Comparison of ENCODE assay signal across 7 mouse cellular contexts in genomic region chr6:92787376-92787712, GRCm38 (mm10). TPM values are rescaled to one million over a fixed set of nuclear protein-coding genes. Genes with fewer than 3 reads are reported as not detected.
A peak's percentile ranks its signal among the peaks of the same experiment; 100 is the strongest.
DNase-seq lines count a peak whose midpoint lies in the region; ATAC-seq and TF ChIP-seq lines count a peak whose summit lies in the region.

No protein-coding gene starts in this region.

- 8% methylated on average over 12 of the region's 12 CpGs for WGBS in bone marrow, adult 2 months
- WGBS in embryonic facial prominence, embryonic 13.5 days: 1% methylated on average over 12 of the region's 12 CpGs
- 0% methylated on average over 11 of the region's 12 CpGs for WGBS in limb, embryonic 11.5 days
- under 1% methylated on average over 10 of the region's 12 CpGs for WGBS in midbrain, embryonic 15.5 days
- WGBS in stomach, embryonic 15.5 days: 3% methylated on average over 11 of the region's 12 CpGs

- no peak overlapping the region for H3K27ac ChIP-seq in bone marrow, adult 2 months (ENCODE audit: control insufficient read depth, insufficient read depth, low read depth, low read length, poor library complexity)
- H3K27ac ChIP-seq in embryonic facial prominence, embryonic 13.5 days: no peak overlapping the region
- H3K27ac ChIP-seq in limb, embryonic 11.5 days (replicated peaks; ENCODE audit: low read depth, low read length): no peak overlapping the region
- no peak overlapping the region for H3K27ac ChIP-seq in midbrain, embryonic 15.5 days
- H3K27ac ChIP-seq in stomach, embryonic 15.5 days: no peak overlapping the region

- no peaks in the 10 kb centered on the region for H3K36me3 ChIP-seq in embryonic facial prominence, embryonic 13.5 days
- H3K36me3 ChIP-seq in limb, embryonic 11.5 days (ENCODE audit: control insufficient read depth, insufficient read depth, low read length): no peaks in the 10 kb centered on the region
- H3K36me3 ChIP-seq in midbrain, embryonic 15.5 days (replicated peaks): no peaks in the 10 kb centered on the region
- no peaks in the 10 kb centered on the region; the same call in 1 of the 2 replicates for H3K36me3 ChIP-seq in stomach, embryonic 15.5 days

- peak overlapping the region; percentile 63 for H3K4me2 ChIP-seq in embryonic facial prominence, embryonic 13.5 days
- peak overlapping the region; percentile 63 for H3K4me2 ChIP-seq in limb, embryonic 11.5 days (ENCODE audit: low read depth, severe bottlenecking)
- peak overlapping the region; percentile 60 for H3K4me2 ChIP-seq in midbrain, embryonic 15.5 days
- peak overlapping the region; percentile 43 for H3K4me2 ChIP-seq in stomach, embryonic 15.5 days

- no peaks in the 10 kb centered on the region for H3K4me1 ChIP-seq in bone marrow, adult 2 months (ENCODE audit: control insufficient read depth, insufficient read depth, low read length)
- peaks cover 5% of the 10 kb centered on the region; the same call in 1 of the 2 replicates for H3K4me1 ChIP-seq in embryonic facial prominence, embryonic 13.5 days
- peaks cover 5% of the 10 kb centered on the region; the same call in 1 of the 2 replicates for H3K4me1 ChIP-seq in limb, embryonic 11.5 days (ENCODE audit: control insufficient read depth, insufficient read depth, low read length)
- peaks cover 11% of the 10 kb centered on the region; the same call in 1 of the 2 replicates for H3K4me1 ChIP-seq in midbrain, embryonic 15.5 days
- H3K4me1 ChIP-seq in stomach, embryonic 15.5 days: 0 out of 2 replicates have a peak, but pooled peaks cover 4% of the 10 kb centered on the region

- H3K27me3 ChIP-seq in embryonic facial prominence, embryonic 13.5 days: peaks cover 17% of the 10 kb centered on the region
- no peaks in the 10 kb centered on the region for H3K27me3 ChIP-seq in limb, embryonic 11.5 days (ENCODE audit: control insufficient read depth, insufficient read depth, low read length)
- H3K27me3 ChIP-seq in midbrain, embryonic 15.5 days (replicated peaks): peaks cover 9% of the 10 kb centered on the region
- no peaks in the 10 kb centered on the region for H3K27me3 ChIP-seq in stomach, embryonic 15.5 days (replicated peaks)

- no peak overlapping the region for H3K4me3 ChIP-seq in bone marrow, adult 2 months (replicated peaks; ENCODE audit: control insufficient read depth, low read depth, low read length)
- H3K4me3 ChIP-seq in embryonic facial prominence, embryonic 13.5 days: peak overlapping the region; percentile 33
- peak overlapping the region; percentile 15; the same call in 1 of the 2 replicates for H3K4me3 ChIP-seq in limb, embryonic 11.5 days (ENCODE audit: low read depth, low read length)
- peak overlapping the region; percentile 34 for H3K4me3 ChIP-seq in midbrain, embryonic 15.5 days
- peak overlapping the region; percentile 17; the same call in 1 of the 2 replicates for H3K4me3 ChIP-seq in stomach, embryonic 15.5 days (replicated peaks)

- H3K9ac ChIP-seq in embryonic facial prominence, embryonic 13.5 days: peak overlapping the region; percentile 60
- no peak overlapping the region; the same call in 1 of the 2 replicates for H3K9ac ChIP-seq in limb, embryonic 11.5 days (ENCODE audit: low read length)
- H3K9ac ChIP-seq in midbrain, embryonic 15.5 days: peak overlapping the region; percentile 26; the same call in 1 of the 2 replicates
- peak overlapping the region; percentile 4; the same call in 1 of the 2 replicates for H3K9ac ChIP-seq in stomach, embryonic 15.5 days

- TF ChIP-seq POLR2A in bone marrow, adult 2 months (IDR thresholded peaks at IDR 0.05; ENCODE audit: borderline replicate concordance, control insufficient read depth, low read depth, low read length): no peak

- DNase-seq in heart, adult 8-10 months (ENCODE audit: low spot score): peak; percentile 90
- DNase-seq in kidney, adult 8-10 months: peak; percentile 84 to 97
- DNase-seq in limb, embryonic 11.5 days (ENCODE audit: low spot score): peak; percentile 97

- no peak; the same call in 1 of the 2 replicates for ATAC-seq in embryonic facial prominence, embryonic 13.5 days (ENCODE audit: insufficient number of reproducible peaks, insufficient read depth, low FRiP score, low TSS enrichment, low read depth)
- peak; percentile 77; the same call in 1 of the 2 replicates for ATAC-seq in limb, embryonic 11.5 days (ENCODE audit: insufficient number of reproducible peaks, low FRiP score, low TSS enrichment, low read depth)
- ATAC-seq in midbrain, embryonic 15.5 days (replicated peaks): peak; percentile 79
- ATAC-seq in stomach, embryonic 15.5 days (ENCODE audit: insufficient read depth, low FRiP score, low read depth): peak; percentile 65; the same call in 1 of the 2 replicates

- TF ChIP-seq CTCF in bone marrow, adult 2 months (IDR thresholded peaks at IDR 0.05; ENCODE audit: control insufficient read depth, insufficient read depth, low read length): peak; percentile 48

- H3K9me3 ChIP-seq in embryonic facial prominence, embryonic 13.5 days: no peaks in the 10 kb centered on the region
- H3K9me3 ChIP-seq in limb, embryonic 11.5 days (ENCODE audit: control insufficient read depth, low read length): no peaks in the 10 kb centered on the region
- no peaks in the 10 kb centered on the region for H3K9me3 ChIP-seq in midbrain, embryonic 15.5 days
- H3K9me3 ChIP-seq in stomach, embryonic 15.5 days: no peaks in the 10 kb centered on the region

RNA-seq across cellular contexts. Expression of gene A730049H05Rik, which starts 28.9 kb away (rescaled TPM):
- not detected in 2 replicates for polyA plus RNA-seq in bone marrow, adult 2 months (2011; ENCODE audit: insufficient read depth, insufficient read length, low replicate concordance, missing spikeins)
- polyA plus RNA-seq in embryonic facial prominence, embryonic 13.5 days (2015; fragmentation: Nextera tagmentation; extraction: Ambion mirVana): 0.67 and 1.1 TPM in 2 replicates
- under 1 TPM; 0.11 to 0.22 (median 0.16) TPM for total RNA-seq in heart, adult 8-10 months (2022)
- polyA plus RNA-seq in limb, embryonic 11.5 days (2014; fragmentation: Nextera tagmentation; extraction: Ambion mirVana): 0.10 and 0.55 TPM in 2 replicates
- 0.40 and 0.60 TPM in 2 replicates for polyA plus RNA-seq in midbrain, embryonic 15.5 days (2015; fragmentation: Nextera tagmentation; extraction: Ambion mirVana)
- polyA plus RNA-seq in stomach, embryonic 15.5 days (2015; fragmentation: Nextera tagmentation; extraction: Ambion mirVana): 0.49 and 0.61 TPM in 2 replicates
